Mouse (Mus musculus) gastrocnemius, postnatal 25 days (tissue): ENCODE results near the gene Gstm2. TPM values are rescaled to one million over a fixed set of nuclear protein-coding genes. Genes with fewer than 3 reads are reported as not detected.
A peak's percentile ranks its signal among the peaks of the same experiment; 100 is the strongest.
"Not testable (repeated sequence)": the region's sequence is repeated elsewhere in the genome, so short reads cannot be mapped to it uniquely, and the experiment has no call there.

ENCODE experiments used
- DNase-seq: peaks from one replicate; pipeline ENCODE4 v3.0.0; 2022
- long read RNA-seq, 2 experiments: library from polyadenylated mRNA; stranded (forward); transcript quantifications; one replicate each; pipeline ENCODE4 v2.0.0; 2021
- total RNA-seq, 2 experiments: library from RNA; stranded (reverse); gene quantifications; 1 replicate in 1 of 2; 2 replicates in 1 of 2; pipeline ENCODE4 v1.2.3; 2021

The Gstm2 gene
- 100 to 1,000 TPM in 1 of 2 experiments, 10 to 100 TPM in 1; 77.6 to 100 TPM for total RNA-seq
- long read RNA-seq, experiment 1, transcript Gstm2-201 (8 exons, 1,064 nt) = major isoform, 109 of 159 reads
- long read RNA-seq, experiment 1, partial matches to known transcripts = 18 of 159 reads
- long read RNA-seq, experiment 1, other reads (novel, unspliced or antisense) = 32 of 159 reads
- long read RNA-seq, experiment 2, transcript Gstm2-201 (8 exons, 1,064 nt) = major isoform, 152 of 189 reads
- long read RNA-seq, experiment 2, partial matches to known transcripts = 19 of 189 reads
- long read RNA-seq, experiment 2, other reads (novel, unspliced or antisense) = 18 of 189 reads

- DNase-seq = peak; percentile 57
Observed at GRCm38 (mm10) chr3:107986041-107986562, at the start of gene Gstm2. Gene Gstm2, minus strand, starts transcription at chr3:107986453.

GRCm38 (mm10) chr3:108033156-108033555, 46.9 kb upstream of the Gstm2 start:
- DNase-seq = no peak

- DNase-seq = no peak
Observed at GRCm38 (mm10) chr3:108032113-108032512, 45.9 kb upstream of the Gstm2 start.

GRCm38 (mm10) chr3:108028641-108029365, 42.5 kb upstream of the Gstm2 start:
- DNase-seq = no peak

- no peak for DNase-seq
Observed at GRCm38 (mm10) chr3:108026597-108026996, 40.3 kb upstream of the Gstm2 start.

GRCm38 (mm10) chr3:108026049-108026448, 39.8 kb upstream of the Gstm2 start:
- no peak for DNase-seq

GRCm38 (mm10) chr3:108025318-108025717, 39.1 kb upstream of the Gstm2 start:
- no peak for DNase-seq

- peak; percentile 52 for DNase-seq
Observed at GRCm38 (mm10) chr3:108022650-108023049, 36.4 kb upstream of the Gstm2 start.

- not testable (repeated sequence) for DNase-seq
Observed at GRCm38 (mm10) chr3:108020351-108021022, 34.2 kb upstream of the Gstm2 start.

GRCm38 (mm10) chr3:108019226-108019625, 33.0 kb upstream of the Gstm2 start:
- not testable (repeated sequence) for DNase-seq

GRCm38 (mm10) chr3:108018190-108018820, 32.1 kb upstream of the Gstm2 start:
- no peak for DNase-seq

GRCm38 (mm10) chr3:108017473-108018189, 31.4 kb upstream of the Gstm2 start, which contains the start of gene Gstm1:
Gene Gstm1, minus strand, starts transcription at chr3:108017973.
- DNase-seq = peak; percentile 98

- not testable (repeated sequence) for DNase-seq
Observed at GRCm38 (mm10) chr3:108016468-108016867, 30.2 kb upstream of the Gstm2 start.

GRCm38 (mm10) chr3:108014974-108015346, 28.7 kb upstream of the Gstm2 start:
- DNase-seq = no peak

- no peak for DNase-seq
Observed at GRCm38 (mm10) chr3:108014098-108014973, 28.1 kb upstream of the Gstm2 start.

GRCm38 (mm10) chr3:108013331-108013871, 27.1 kb upstream of the Gstm2 start:
- DNase-seq = peak; percentile 60

- DNase-seq = no peak
Observed at GRCm38 (mm10) chr3:108011558-108011957, 25.3 kb upstream of the Gstm2 start.

- DNase-seq = no peak
Observed at GRCm38 (mm10) chr3:108010286-108010685, 24.0 kb upstream of the Gstm2 start.

GRCm38 (mm10) chr3:108002021-108002420, 15.8 kb upstream of the Gstm2 start:
- no peak for DNase-seq

- DNase-seq = no peak
Observed at GRCm38 (mm10) chr3:107999491-107999890, 13.2 kb upstream of the Gstm2 start.
